Mouse (Mus musculus): ENCODE measurements at regions not wholly inside any gene's neighbourhood (a gene's known extent, or its start where the extent isn't known, plus 50 kb on each side); places are given as distances from the start of the nearest gene placed in this dataset.

DNA sequence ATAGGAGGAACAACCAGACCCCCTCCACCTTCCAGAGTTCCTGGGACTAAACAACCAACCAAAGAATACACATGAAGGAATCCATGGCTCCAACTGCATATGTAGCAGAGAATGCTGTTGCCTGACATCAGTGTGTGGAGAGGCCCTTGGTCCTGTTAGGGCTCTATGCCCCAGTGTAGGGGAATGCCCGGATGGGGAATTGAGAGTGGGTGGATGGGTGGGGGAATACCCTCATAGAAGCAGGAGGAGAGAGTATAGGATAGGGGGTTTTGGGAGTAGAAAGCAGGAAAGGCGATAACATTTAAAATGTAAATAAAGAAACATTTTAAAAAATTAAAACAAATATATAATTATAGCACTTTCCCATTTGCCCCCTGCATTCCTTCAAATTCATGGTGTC, 995.0 kb downstream of the Tbl1xr1 start:
- no peak for ATAC-seq (ENCODE audit: low FRiP score, low TSS enrichment)
- Histone ChIP-seq H3K9ac (replicated peaks; ENCODE audit: low read length) (no peak overlapping the region), H3K36me3 (ENCODE audit: control insufficient read depth, insufficient read depth, low read length) (no peaks in the 10 kb centered on the region), H3K4me1 (ENCODE audit: control insufficient read depth, insufficient read depth, low read length) (no peaks in the 10 kb centered on the region), H3K9me3 (ENCODE audit: control insufficient read depth, low read length) (no peaks in the 10 kb centered on the region), H3K27ac (replicated peaks; ENCODE audit: low read depth, low read length) (no peak overlapping the region), H3K4me3 (replicated peaks; ENCODE audit: low read depth, low read length) (no peak overlapping the region), H3K4me2 (ENCODE audit: low read length) (no peak overlapping the region), H3K27me3 (ENCODE audit: control insufficient read depth, insufficient read depth, low read length) (no peaks in the 10 kb centered on the region)
- WGBS: 98% methylated on average over 2 of the region's 2 CpGs
- no peak for DNase-seq
